Mouse (Mus musculus) brain, embryonic 18.5 days (tissue): ENCODE measurements at regions not wholly inside any gene's neighbourhood (a gene's known extent, or its start where the extent isn't known, plus 50 kb on each side); places are given as distances from the start of the nearest gene placed in this dataset.

Experiments used
- DNase-seq: peaks from one replicate; pipeline ENCODE4 v3.0.0-alpha.2; 2012; ENCODE audit warnings: low read depth, low spot score

- no peak for DNase-seq
These were observed 190.9 kb upstream of the Gm9747 start for GRCm38 (mm10) chr1:82042051-82042432.

- DNase-seq, result no peak
These were observed 190.4 kb upstream of the Gm9747 start for GRCm38 (mm10) chr1:82042527-82042926.

GRCm38 (mm10) chr1:82066291-82066690 is 166.6 kb upstream of the Gm9747 start:
- no peak for DNase-seq

GRCm38 (mm10) chr1:82068571-82068970 is 164.3 kb upstream of the Gm9747 start:
- DNase-seq, result no peak

GRCm38 (mm10) chr1:82070181-82071109 is 162.5 kb upstream of the Gm9747 start:
- DNase-seq, result no peak

GRCm38 (mm10) chr1:82089136-82089839 is 143.6 kb upstream of the Gm9747 start:
- no peak for DNase-seq

GRCm38 (mm10) chr1:82095101-82095500 is 137.8 kb upstream of the Gm9747 start:
- DNase-seq, result no peak

- DNase-seq, result no peak
These were observed 126.2 kb upstream of the Gm9747 start for GRCm38 (mm10) chr1:82106756-82107155.

- no peak for DNase-seq
These were observed 122.8 kb upstream of the Gm9747 start for GRCm38 (mm10) chr1:82110071-82110635.

GRCm38 (mm10) chr1:82112401-82112800 is 120.5 kb upstream of the Gm9747 start:
- no peak for DNase-seq

GRCm38 (mm10) chr1:82124503-82124902 is 108.4 kb upstream of the Gm9747 start:
- no peak for DNase-seq

GRCm38 (mm10) chr1:82129700-82130275 is 103.1 kb upstream of the Gm9747 start:
- no peak for DNase-seq

- DNase-seq, result no peak
These were observed 100.4 kb upstream of the Gm9747 start for GRCm38 (mm10) chr1:82132536-82132935.

GRCm38 (mm10) chr1:82134938-82135337 is 98.0 kb upstream of the Gm9747 start:
- DNase-seq, result no peak

- DNase-seq, result no peak
These were observed 97.1 kb upstream of the Gm9747 start for GRCm38 (mm10) chr1:82135761-82136331.

- no peak for DNase-seq
These were observed 87.7 kb upstream of the Gm9747 start for GRCm38 (mm10) chr1:82145256-82145655.

GRCm38 (mm10) chr1:82150219-82151128 is 82.4 kb upstream of the Gm9747 start:
- DNase-seq, result peak; percentile 49

GRCm38 (mm10) chr1:82155961-82156360 is 77.0 kb upstream of the Gm9747 start:
- no peak for DNase-seq

GRCm38 (mm10) chr1:82157013-82157412 is 75.9 kb upstream of the Gm9747 start:
- DNase-seq, result no peak

- DNase-seq, result no peak
These were observed 74.4 kb upstream of the Gm9747 start for GRCm38 (mm10) chr1:82158466-82158865.

GRCm38 (mm10) chr1:82159201-82159600 is 73.7 kb upstream of the Gm9747 start:
- DNase-seq, result no peak
